Mouse (Mus musculus) kidney, adult 2 months (tissue): ENCODE results near the gene Zbtb37. TPM values are rescaled to one million over a fixed set of nuclear protein-coding genes. Genes with fewer than 3 reads are reported as not detected.

Experiments used
- DNase-seq: peaks from one replicate; pipeline ENCODE4 v3.0.0; 2021
- H3K27ac ChIP-seq: fragments of 200-500 bp; 2 replicates; pipeline ENCODE4 v1.5.1; 2012; ENCODE audit warnings: low read depth, low read length, control low read depth, inconsistent platforms; ENCODE audit not compliant: insufficient read depth
- H3K27me3 ChIP-seq: fragments of 200-500 bp; replicated peaks from 2 replicates; pipeline ENCODE4 v1.6.1; 2012; ENCODE audit warnings: mild to moderate bottlenecking, moderate library complexity, low read length, inconsistent platforms; ENCODE audit not compliant: control insufficient read depth, insufficient read depth
- H3K36me3 ChIP-seq: fragments of 200-500 bp; 2 replicates; pipeline ENCODE4 v1.6.1; 2012; ENCODE audit warnings: mild to moderate bottlenecking, moderate library complexity, low read length, inconsistent platforms; ENCODE audit not compliant: control insufficient read depth, insufficient read depth
- H3K4me1 ChIP-seq: fragments of 200-500 bp; 2 replicates; pipeline ENCODE4 v1.6.1; 2011; ENCODE audit warnings: low read length; ENCODE audit not compliant: control insufficient read depth, insufficient read depth
- H3K4me3 ChIP-seq: fragments of 200-500 bp; 2 replicates; pipeline ENCODE4 v1.5.1; 2011; ENCODE audit warnings: mild to moderate bottlenecking, low read depth, low read length, control low read depth; ENCODE audit not compliant: insufficient read depth
- CTCF ChIP-seq: fragments of 200-500 bp; conservative IDR thresholded peaks from 2 replicates; pipeline ENCODE4 v1.5.1; 2011; ENCODE audit warnings: low read depth, mild to moderate bottlenecking, control low read depth, low read length, moderate library complexity, mixed read lengths; ENCODE audit not compliant: insufficient read depth, insufficient read length
- POLR2A ChIP-seq: fragments of 200-500 bp; IDR thresholded peaks from one replicate; pipeline ENCODE4 v1.6.1; 2011; ENCODE audit warnings: low read depth, low read length, control low read depth
- WGBS: fragments of 180-500 bp; shearing (Covaris S2); methylation state at CpG from one replicate; pipeline ENCODE4 v1.1.7; 2018; 5-methylcytosine and 5-hydroxymethylcytosine counted together
- polyA plus RNA-seq: library from polyadenylated mRNA; depleted of rRNA; stranded (reverse); fragments of >200 nt; gene quantifications from 2 replicates; pipeline ENCODE4 v1.2.3, GENCODE M21; 2012

The Zbtb37 gene
- polyA plus RNA-seq, 1 experiment, result 1.7 TPM

- H3K36me3 ChIP-seq, result no peaks in the 10 kb centered on the region; the same call in 1 of the 2 replicates
- TF ChIP-seq CTCF (no peak), POLR2A (no peak)
- H3K4me1 ChIP-seq, result no peaks in the 10 kb centered on the region
- no peak overlapping the region for H3K27ac ChIP-seq
- H3K4me3 ChIP-seq, result no peak overlapping the region
- no peaks in the 10 kb centered on the region for H3K27me3 ChIP-seq
- DNase-seq, result no peak
- WGBS, result 73% methylated on average over 4 of the region's 4 CpGs
These were observed 24.2 kb downstream of the Zbtb37 start for GRCm38 (mm10) chr1:161010436-161010835.

- 97% methylated on average over 2 of the region's 2 CpGs for WGBS
These were observed 26.6 kb downstream of the Zbtb37 start for GRCm38 (mm10) chr1:161008038-161008437.

GRCm38 (mm10) chr1:161006471-161006870 lies 28.2 kb downstream of the Zbtb37 start:
- DNase-seq, result no peak
- H3K36me3 ChIP-seq, result no peaks in the 10 kb centered on the region; the same call in 1 of the 2 replicates
- WGBS, result 76% methylated on average over 5 of the region's 5 CpGs
- TF ChIP-seq POLR2A (no peak), CTCF (no peak)
- no peak overlapping the region for H3K27ac ChIP-seq
- no peak overlapping the region for H3K4me3 ChIP-seq
- no peaks in the 10 kb centered on the region for H3K27me3 ChIP-seq
- no peaks in the 10 kb centered on the region; the same call in 1 of the 2 replicates for H3K4me1 ChIP-seq

More at GRCm38 (mm10) chr1:161008038-161008437, 26.6 kb downstream of the Zbtb37 start:
- H3K4me3 ChIP-seq, result no peak overlapping the region
- TF ChIP-seq POLR2A (no peak), CTCF (no peak)
- no peaks in the 10 kb centered on the region; the same call in 1 of the 2 replicates for H3K36me3 ChIP-seq
- no peaks in the 10 kb centered on the region for H3K27me3 ChIP-seq
- DNase-seq, result no peak
- no peaks in the 10 kb centered on the region; the same call in 1 of the 2 replicates for H3K4me1 ChIP-seq
- H3K27ac ChIP-seq, result no peak overlapping the region

- Histone ChIP-seq H3K4me3 (no peak overlapping the region), H3K27me3 (no peaks in the 10 kb centered on the region), H3K4me1 (no peaks in the 10 kb centered on the region; the same call in 1 of the 2 replicates), H3K27ac (no peak overlapping the region), H3K36me3 (no peaks in the 10 kb centered on the region)
- TF ChIP-seq POLR2A, result no peak
- no peak for TF ChIP-seq CTCF
- WGBS, result 59% methylated on average over 3 of the region's 3 CpGs
- no peak for DNase-seq
These were observed 29.1 kb downstream of the Zbtb37 start for GRCm38 (mm10) chr1:161005526-161005925.

GRCm38 (mm10) chr1:161004942-161005341 lies 29.7 kb downstream of the Zbtb37 start:
- Histone ChIP-seq H3K27ac (no peak overlapping the region), H3K36me3 (no peaks in the 10 kb centered on the region), H3K4me1 (no peaks in the 10 kb centered on the region; the same call in 1 of the 2 replicates), H3K27me3 (no peaks in the 10 kb centered on the region), H3K4me3 (no peak overlapping the region)
- TF ChIP-seq POLR2A, result no peak
- TF ChIP-seq CTCF, result no peak
- WGBS, result 72% methylated on average over 4 of the region's 4 CpGs
- DNase-seq, result no peak

GRCm38 (mm10) chr1:160993851-160994250 lies 40.8 kb downstream of the Zbtb37 start:
- DNase-seq, result no peak
- H3K27ac ChIP-seq, result no peak overlapping the region
- H3K4me1 ChIP-seq, result no peaks in the 10 kb centered on the region
- H3K36me3 ChIP-seq, result no peaks in the 10 kb centered on the region
- WGBS, result 82% methylated on average over 6 of the region's 6 CpGs
- TF ChIP-seq POLR2A (no peak), CTCF (no peak)
- no peak overlapping the region for H3K4me3 ChIP-seq
- H3K27me3 ChIP-seq, result no peaks in the 10 kb centered on the region

- no peak overlapping the region for H3K27ac ChIP-seq
- no peaks in the 10 kb centered on the region; the same call in 1 of the 2 replicates for H3K4me1 ChIP-seq
- 89% methylated on average over 15 of the region's 15 CpGs for WGBS
- no peak overlapping the region for H3K4me3 ChIP-seq
- TF ChIP-seq CTCF (no peak), POLR2A (no peak)
- no peaks in the 10 kb centered on the region for H3K27me3 ChIP-seq
- DNase-seq, result no peak
- no peaks in the 10 kb centered on the region for H3K36me3 ChIP-seq
These were observed 45.3 kb downstream of the Zbtb37 start for GRCm38 (mm10) chr1:160989395-160989794.
